Mouse (Mus musculus): ENCODE measurements around the gene Sys1.

DNA sequence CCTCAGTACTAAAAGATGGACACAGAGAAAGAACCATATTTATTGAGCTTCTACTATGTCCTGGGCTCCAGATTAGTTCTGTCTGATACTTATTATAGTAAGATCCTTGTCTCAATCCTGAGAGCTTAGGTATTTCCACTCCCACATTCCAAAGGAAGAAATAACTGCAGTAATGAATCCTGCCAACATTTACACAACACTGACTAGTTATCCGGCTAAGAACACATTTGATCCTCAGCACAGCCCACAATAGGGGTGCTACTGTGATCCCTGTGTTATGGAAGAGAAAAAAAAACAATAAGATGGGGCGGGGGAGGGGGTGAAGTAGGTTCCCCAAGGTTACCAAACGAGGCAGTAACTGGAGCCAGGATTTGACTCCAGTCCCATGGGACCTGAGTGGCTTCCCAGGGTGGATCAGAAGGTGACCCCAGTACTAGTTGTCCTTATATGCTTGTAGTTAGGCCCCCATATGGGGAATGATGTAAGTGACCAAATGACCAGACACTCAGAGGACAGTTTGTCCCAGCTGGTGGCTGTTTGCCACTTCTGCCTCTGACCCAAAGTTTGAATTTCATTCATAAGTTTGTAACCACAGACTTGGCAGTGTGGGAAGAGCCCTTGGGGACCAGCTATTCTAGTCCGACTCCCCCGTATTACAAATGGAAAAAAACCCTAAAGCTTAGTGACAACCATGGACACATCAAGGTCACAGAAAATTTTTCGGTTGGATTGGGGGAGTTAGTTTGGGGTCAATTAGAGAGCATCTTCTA, 1.2 kb upstream of the Sys1 start:
- TF ChIP-seq CTCF (IDR thresholded peaks at IDR 0.05; ENCODE audit: low read depth, low read length) (no peak), POLR2A (IDR thresholded peaks at IDR 0.05; ENCODE audit: borderline replicate concordance, low read depth, low read length) (no peak)

Data from bone marrow macrophage, adult 2 months (primary cell).